Mouse (Mus musculus): Measurements from ENCODE around the gene Camk1d.

Gene Camk1d

DNA sequence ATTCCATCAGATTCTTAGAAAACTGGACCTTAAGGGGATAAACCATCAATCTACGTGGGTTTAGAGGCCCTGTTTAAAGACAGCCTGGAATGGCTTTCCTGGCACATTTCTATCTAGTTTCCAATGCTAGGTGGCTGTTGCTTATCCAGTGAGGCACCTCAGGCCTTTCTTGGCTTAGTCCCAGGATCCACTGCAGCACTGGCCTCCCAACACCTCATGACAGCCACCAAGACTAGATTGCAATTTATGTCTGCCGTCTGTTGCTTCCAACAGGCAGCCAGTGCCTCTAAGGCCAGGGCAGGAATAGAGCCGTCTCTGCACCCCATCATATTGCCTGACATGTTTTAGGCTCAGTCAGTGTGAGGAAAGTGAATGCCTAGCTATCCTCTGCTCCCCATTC is 389.5 kb downstream of the Camk1d start:
- no peak for DNase-seq (ENCODE audit: low spot score in 2 of 2)

DNA sequence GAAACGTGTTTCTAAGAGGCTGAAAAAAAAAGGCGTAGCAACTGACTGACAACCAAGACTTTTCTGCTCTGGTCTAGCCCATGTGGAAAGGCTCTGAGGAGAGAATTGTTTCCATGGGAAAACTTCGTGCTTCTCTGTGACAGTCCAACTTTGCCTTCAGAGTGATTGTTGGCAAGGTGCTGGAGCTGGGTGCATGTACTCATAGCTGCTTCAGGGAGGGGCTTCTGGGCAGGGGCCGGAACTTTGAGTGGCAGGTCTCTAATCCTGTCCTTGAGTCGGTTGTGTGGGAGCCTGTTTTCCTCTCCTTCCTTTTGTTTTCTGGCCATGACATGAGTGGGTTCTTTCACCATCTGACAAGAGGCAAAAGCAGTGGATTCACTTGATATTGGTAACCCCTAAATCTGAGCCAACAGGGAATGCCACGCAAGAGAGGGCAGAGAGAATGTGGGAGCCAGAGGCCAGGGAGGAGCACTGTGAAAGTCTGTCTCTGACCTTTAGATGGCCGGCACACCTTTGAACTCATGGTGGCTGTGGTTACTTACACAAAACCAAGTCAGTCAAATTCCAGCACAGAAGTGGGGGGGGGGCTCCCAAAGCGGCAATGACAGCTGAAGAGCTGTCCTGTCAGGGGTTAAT is 392.5 kb downstream of the Camk1d start:
- DNase-seq (ENCODE audit: low spot score in 2 of 2): no peak

DNA sequence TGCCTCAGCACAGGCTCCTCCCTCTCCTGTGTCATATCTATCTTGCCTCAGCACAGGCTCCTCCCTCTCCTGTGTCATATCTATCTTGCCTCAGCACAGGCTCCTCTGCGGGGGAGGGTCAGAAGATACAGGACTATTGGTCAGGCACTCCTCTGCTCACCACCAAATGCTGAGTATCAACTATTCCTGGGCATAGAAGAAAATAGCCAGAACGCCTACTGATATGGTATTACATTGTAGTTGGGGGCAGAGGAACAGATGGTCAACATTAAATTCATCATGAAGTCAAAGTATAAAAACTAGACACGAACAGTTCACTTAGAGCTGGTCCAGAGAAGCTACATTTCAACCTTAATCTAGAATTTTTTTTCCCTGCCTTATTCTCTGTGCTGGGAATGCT is 395.2 kb downstream of the Camk1d start:
- DNase-seq (ENCODE audit: low spot score in 2 of 2): no peak

DNA sequence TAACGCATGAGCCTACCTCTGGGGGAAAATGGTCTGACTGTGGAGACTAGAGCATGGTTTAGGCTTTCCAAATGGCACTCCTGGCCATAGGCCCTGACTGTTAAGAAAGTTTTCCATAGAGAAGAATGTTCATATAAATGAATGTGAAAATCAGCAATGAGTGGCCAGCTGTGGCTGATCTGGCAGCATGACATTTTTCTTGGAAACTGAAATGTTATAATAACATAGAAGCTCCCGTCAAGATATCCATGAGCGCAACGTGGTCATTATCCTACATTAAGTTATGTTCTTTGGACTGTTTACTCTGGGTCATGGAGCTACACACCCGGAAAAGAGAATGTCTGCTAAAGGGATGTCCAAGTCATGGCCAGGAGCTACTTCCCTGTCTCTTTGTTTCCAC is 397.6 kb downstream of the Camk1d start:
- DNase-seq (ENCODE audit: low spot score in 2 of 2): no peak

DNA sequence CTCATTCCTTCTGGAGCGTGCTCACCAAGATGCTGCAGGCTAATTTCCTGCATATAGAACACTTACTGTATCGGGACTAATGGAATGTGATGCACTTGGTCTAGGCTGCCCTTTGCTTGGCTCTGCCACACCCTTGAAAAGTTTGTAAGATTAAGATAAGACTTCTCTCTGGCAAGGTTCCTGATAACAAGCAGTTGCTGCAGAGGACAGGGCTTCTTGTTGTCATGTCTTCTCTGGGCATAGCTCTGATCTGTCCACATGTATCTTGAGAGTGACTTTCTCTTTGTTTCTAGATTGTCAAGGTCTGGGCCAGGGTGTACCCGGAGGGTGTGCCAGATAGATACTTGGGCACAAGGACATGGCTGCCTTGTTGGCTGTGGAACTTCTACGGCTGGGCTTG is 398.1 kb downstream of the Camk1d start:
- DNase-seq (ENCODE audit: low spot score in 2 of 2): no peak

DNA sequence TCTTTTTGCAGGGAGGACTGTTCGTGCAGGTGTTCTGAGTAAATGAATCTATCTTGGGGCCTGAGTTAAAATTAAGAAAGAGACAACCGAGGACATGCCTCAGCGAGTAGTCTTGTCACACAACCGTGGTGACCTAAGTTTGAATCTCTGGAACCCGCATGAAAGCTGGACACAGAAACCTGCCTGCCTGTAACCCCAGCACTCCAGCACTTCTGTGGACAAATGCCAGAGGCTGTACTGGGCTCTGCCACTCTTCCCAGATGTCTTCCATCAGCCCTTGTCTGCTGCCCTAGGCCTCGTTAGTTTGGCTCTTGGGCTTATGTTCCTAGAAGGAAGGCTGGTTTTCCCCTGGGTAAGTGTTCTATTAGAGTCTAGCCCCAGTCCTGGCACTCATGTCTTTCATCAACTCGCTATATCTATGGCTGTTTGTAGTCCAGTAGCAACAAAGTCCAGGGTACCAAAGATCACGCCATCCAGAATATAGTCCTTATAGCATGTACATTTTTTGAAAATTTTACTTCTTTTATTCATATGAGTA is 399.0 kb downstream of the Camk1d start:
- no peak for DNase-seq (ENCODE audit: low spot score in 2 of 2)

DNA sequence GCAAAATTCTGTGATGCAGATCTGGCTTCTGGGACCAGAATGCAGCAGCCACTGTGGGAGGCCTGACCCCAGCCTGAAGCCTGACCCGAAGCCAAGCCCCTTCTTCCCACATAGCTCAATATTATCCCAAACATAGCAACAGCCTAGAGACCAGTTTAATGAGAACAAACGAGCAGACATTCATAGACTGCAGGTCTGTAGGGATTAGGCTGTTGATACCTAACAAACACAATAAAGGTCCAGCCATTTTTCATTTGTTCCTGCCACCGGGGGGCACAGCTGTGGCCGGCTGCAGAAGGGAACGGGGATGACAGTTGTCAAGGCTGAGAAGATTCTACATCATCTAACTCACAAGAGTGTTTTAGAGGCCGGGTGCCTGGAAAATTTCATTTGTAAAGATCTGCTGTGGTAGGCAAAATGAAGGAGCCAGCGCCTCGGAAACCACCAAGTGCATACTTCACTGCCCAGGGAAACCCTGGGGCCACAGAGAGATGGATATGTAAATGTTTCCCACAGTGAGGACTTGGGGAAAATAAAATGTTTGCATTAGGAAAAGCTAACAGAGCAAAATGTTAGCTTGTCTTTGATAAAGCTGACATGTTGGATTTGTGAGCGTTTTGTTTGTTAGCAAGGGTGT is 399.7 kb downstream of the Camk1d start:
- no peak for DNase-seq (ENCODE audit: low spot score in 2 of 2)

DNA sequence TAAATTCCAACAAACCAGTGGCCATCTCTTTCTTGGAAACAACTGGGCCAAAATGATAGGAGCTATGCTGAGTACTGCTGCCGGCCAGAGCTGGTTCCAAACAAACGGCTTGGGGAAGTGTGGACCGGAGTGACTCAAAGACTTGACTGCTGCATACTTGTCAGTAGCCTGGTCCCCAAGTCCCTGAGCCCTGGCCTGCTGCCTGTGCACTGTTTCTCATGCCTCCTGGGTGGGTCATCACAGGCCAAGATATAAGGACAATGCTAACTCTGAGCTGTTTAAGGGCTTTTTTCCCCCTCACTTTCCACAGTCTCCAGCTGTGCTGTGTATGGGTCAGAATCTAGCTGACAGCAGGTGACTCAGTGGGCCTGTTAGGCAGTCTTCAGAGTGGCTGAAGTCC is 409.2 kb downstream of the Camk1d start:
- no peak for DNase-seq (ENCODE audit: low spot score in 2 of 2)

DNA sequence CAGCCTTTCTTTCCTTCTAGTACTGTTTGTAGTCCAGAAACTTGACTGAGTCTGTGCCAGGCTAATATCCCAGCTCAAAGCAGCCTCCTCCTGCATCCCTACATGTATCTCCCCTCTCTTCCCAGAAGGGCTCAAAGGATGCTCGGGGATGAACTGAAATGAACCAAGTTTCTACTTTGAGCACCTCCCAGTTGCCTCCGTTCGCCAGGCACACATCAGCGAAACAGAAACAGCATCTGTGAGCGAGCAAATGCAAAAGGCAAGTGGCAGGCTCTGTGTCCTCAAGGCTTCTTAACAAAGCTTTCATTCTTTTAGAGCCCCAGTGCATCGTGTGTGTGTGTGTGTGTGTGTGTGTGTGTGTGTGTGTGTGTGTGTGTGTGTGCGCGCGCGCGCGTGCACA is 409.9 kb downstream of the Camk1d start:
- no peak for DNase-seq (ENCODE audit: low spot score in 2 of 2)

DNA sequence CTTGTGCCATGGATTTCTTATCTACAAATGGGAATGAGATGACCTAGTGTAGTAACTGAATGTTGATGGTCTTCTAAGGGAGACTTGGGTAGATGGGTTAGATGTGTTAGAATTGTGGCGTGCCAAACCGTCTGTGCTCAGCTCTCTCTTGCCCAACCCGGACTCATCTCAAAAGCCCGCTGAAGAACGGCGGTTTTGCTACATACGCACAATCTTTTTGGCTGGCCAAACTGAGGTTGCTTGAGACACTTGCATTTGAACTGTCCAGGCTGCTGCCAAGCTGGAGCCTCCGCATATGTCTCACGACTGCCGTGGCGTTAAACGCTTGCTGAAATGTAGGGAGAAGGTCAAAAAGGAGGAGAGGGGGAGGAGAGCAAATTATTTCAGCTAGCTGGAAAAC is 413.0 kb downstream of the Camk1d start:
- no peak for DNase-seq (ENCODE audit: low spot score in 2 of 2)

DNA sequence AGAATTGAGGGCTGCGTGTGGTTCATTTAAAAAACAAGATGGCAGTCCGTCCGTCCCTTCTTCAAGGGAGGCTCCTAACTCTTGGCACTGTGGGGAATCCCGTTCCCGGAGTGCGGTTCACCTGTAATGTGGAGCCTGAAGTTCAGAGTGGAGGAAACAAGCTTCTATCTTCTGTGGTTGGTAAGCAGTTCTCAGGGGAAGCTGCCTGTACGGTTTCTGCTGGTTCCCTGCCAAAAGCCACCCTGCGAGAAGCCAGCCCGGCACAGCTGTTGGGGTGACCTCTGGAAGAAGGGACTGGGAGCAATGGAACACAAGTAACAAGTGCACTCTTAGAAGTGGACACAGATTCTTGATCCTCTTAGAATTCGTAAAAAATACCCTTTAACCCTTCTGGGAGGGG is 416.2 kb downstream of the Camk1d start:
- DNase-seq (ENCODE audit: low spot score in 2 of 2): no peak

DNA sequence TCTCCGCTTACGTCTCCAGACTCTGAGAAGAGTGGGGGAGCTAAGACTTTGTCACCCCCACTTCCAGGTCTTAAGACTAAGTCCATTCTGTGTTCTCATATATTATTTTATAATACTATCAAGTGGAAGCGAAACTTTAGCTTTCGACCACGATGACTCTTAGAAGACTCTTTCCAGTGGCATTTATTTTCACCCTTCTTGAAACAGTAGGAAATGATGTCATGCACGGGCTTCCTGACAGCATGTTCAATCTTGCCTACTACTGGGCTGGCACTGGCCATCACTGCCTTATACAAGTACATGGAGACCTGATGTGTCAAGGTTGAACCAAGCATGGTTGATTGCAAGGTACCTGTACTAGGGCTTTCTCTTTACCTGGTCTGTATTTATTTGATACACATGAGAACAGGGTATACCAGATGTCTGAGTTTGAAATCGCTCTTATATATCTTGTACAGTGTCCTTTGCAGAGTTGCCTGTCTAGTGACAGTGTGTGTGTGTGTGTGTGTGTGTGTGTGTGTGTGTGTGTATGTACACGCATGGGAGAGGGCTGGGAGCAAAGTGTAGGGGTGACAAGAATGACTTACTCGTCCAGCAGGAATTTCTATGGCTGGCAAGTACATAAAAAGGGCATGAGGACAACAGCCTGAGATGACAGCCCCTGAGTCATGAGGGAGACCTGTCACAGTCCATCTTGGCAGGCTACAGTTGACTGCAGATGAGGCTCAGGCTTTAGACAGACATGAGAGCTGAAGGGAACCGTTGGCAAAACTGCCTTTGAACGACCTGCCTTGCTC is 417.4 kb downstream of the Camk1d start:
- no peak for DNase-seq (ENCODE audit: low spot score in 2 of 2)

DNA sequence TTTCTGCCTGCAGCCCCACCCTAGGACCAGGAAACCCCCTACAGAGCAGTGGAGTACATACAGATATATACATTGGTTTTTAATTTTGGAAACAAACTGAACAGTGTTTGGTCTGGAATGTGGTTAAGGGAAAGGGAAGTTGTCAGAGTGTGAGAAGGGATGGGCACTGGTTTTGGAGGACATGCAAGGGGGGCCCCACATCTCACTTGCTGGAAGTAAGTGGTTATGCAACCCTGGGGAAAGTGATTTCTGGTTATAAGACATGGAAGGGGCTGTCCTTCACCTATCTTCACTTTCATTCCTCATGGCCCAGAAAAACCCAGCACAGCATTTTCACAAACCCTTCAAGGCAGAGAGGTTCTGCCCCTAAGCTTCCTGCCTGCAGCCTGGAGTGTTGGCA is 419.2 kb downstream of the Camk1d start:
- DNase-seq (ENCODE audit: low spot score in 2 of 2): no peak

DNA sequence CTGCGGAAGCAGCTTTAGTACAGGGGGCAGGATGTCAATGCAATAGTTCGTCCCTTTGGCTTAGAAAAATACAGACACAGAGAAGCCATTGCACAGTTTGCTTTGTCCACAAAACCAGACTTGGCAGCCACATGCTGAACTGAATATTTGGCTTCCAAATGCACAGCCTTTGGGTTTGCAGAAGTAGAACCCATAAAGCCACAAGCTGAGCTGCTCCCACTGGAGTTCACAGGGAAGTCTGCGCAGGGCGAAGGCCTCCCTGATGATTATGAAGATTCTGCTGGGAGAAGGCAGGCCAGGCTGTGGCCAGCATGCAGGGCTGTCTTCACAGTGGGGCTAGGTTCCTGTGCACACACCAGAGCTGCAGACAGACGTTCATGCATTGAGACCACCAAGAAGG is 419.9 kb downstream of the Camk1d start:
- DNase-seq (ENCODE audit: low spot score in 2 of 2): no peak

DNA sequence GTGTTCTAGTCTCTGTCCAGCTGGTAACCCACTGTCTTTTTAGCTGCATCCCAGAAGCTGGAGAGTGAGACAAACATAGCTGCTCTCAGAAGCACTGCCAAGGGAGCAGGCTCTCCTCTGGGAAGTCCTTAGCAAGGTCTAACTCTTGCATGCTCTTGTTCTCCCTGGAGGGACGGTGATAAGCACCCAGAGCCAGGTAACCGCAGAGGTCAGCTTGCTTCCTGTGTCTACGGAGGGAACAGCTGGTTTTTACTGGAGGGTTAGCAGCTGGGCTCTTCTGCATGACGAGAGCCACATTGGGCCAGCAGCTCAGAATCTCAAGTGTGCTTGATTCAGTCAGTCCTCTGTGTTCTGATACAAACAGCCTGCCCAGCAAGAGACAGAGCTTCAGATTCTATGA is 425.7 kb downstream of the Camk1d start:
- no peak for DNase-seq (ENCODE audit: low spot score in 2 of 2)

DNA sequence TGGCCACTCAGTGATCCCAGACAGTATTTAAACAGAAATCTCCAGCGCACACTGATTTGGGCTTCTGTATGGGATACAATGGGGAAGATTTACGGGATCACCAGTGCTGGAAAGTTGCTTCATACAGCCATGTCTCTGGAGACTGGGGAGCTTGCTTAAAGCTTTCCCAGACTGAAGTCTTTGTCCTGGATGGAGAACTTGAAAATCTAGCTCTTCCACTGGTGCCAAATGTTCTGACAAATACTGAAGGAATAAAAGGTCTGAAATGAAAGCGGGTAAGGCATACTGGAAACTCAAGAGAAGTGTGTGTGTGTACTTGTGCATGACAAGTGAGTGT is 427.3 kb downstream of the Camk1d start:
- DNase-seq (ENCODE audit: low spot score in 2 of 2): no peak

DNA sequence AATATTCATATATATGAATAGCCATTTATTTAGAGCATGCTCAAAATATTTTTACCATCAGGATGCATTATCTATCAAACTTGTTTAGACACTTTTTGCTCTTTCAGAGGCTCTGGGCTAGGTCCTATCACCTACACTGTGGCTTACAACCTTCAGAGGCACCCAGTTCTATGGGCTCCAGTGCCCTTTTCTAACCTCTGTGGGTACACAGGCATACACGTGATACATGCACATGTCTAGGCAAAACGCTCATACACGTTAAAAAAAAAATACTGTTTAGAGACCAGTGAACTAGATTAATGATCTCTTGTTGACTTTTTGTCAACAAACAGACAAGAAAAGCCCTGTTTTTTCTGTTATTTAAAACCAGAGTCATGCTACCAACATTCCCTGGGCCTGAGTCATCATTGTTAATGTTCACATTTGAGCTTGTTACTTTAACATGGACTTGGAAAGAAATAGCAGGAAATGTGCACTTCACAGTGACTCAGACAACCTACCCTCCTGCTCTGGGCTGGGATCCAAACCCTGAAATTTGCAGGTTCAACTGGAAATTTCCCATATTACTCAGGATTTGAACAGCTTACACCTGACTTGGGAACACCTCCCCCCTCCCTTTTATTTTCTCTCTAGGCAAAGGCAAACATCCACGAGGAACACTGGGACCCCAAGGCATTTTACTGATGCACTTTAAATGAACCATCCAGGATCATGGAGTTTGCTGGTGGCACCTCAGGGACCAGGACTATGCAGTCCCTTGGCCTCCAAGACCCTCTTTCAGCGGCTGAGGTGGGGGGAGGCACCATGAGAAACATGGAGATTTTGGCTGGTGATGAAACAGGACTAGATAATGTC is 427.9 kb downstream of the Camk1d start:
- DNase-seq (ENCODE audit: low spot score in 2 of 2): no peak

DNA sequence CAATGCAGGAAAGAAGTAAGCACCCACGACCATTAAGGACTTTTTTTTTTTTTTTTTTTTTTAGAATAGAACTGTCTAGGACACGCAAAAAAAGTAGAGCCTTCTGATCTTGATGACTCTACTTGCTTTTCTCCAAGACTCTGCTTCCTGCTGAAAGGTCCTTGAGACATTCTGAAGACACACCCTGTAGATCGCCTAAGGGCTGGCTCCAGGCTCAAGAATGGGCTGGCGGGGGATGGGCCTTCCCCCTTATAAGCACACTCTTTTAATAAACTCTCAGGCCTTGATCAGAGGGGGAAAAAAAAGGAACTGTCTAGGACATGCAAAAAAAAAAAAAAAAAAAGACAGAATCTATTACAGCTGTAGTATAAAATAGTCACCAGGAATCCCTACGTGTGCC is 430.0 kb downstream of the Camk1d start:
- no peak for DNase-seq (ENCODE audit: low spot score in 2 of 2)

DNA sequence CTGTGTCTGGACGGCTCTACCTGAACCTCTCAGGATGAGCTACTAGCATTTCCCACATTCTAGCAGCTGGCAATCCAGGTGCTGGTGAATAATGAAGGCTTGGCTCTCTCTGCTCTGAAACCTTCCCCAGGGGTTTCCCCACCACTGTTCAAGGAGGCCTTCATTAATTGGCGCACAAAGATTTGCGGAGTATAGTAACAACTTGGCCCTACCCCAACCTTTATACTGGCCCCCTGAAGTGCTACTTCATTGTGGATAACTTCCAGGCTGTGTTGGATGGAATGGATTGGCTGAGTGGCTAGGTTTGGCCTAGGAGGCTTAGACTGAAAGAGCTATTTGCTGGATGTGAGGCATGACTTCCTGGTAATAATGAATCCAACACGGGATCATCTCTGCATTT is 431.7 kb downstream of the Camk1d start:
- DNase-seq (ENCODE audit: low spot score in 2 of 2): no peak

DNA sequence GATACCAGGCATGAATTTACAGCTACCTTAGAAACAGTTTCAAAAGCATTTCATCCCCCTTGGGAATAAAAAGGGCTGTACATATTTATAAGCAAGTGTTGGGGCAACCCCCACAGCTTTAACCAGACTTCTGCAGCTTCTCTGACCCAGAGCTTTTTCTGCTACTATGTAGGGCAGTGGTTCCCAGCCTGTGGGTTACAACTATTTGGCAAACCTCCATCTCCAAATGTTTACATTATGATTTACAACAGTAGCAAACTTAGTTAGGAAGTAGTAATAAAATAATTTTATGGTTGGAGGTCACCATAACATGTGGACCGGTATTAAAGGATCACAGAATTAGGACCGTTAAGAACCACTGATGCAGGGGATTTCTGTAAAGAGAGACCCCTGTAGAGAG is 446.3 kb downstream of the Camk1d start:
- no peak for DNase-seq (ENCODE audit: low spot score in 2 of 2)

DNA sequence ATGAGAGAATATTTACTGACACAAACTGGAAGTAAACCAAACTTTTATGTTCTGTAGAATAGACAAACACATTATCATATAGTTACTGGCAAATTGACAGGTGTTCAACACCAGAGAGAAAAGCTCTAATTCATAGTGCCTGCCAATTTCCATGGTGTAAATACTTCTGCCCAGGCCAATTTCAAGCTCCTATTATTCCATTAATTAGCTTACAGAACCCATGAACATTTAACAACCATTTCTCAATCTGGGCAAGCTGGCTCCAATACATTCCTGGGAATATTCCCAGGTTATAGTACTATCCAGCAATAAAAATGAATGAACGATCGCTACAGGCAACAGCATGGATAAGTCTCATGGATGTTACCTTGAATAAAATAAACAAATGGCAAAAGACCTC is 452.0 kb downstream of the Camk1d start:
- DNase-seq (ENCODE audit: low spot score in 2 of 2): no peak

DNA sequence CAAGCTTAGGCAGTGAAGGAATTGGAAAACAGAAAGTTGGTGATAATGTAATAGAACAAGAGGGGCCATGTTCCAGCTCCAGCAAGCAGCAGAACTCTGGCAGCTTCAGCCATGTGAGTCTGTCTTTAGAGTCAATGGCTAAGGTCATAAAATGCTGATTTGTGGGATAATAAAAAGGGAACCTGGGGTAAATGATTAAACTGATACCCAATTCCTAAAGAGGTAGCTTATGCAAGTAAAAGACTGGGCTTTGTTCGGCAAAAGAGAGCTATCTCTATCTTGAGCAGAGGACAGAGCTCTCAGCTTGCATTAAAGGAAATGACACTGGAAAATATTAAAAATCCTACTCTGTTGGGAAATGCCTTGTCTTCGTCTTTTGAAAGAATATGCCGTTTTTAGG is 456.1 kb downstream of the Camk1d start:
- DNase-seq (ENCODE audit: low spot score in 2 of 2): no peak

Data from spleen, postnatal 36 days (tissue).